Mouse (Mus musculus) intestine, embryonic 14.5 days (tissue): Measurements from ENCODE around the gene Pfkfb3. TPM values are rescaled to one million over a fixed set of nuclear protein-coding genes. Genes with fewer than 3 reads are reported as not detected.
"Not testable (repeated sequence)": the region's sequence is repeated elsewhere in the genome, so short reads cannot be mapped to it uniquely, and the experiment has no call there.

Experiments used
- ATAC-seq: fragments of 200-750 bp; cut with Nextera tagmentation; replicated peaks from 2 replicates; pipeline ENCODE4 v1.8.0; 2017; ENCODE audit warnings: low read depth, moderate number of reproducible peaks, moderate TSS enrichment, moderate library complexity; ENCODE audit not compliant: low FRiP score, low TSS enrichment
- DNase-seq: peaks from one replicate; pipeline ENCODE4 v3.0.0-alpha.2; 2018; ENCODE audit warnings: low spot score
- H3K27ac ChIP-seq: fragments of 300-500 bp; sonication (generic); 2 replicates; pipeline ENCODE4 v1.5.1; 2014; ENCODE audit warnings: low read depth, mild to moderate bottlenecking, control low read depth
- H3K27me3 ChIP-seq: fragments of 300-500 bp; sonication (generic); replicated peaks from 2 replicates; pipeline ENCODE4 v1.6.1; 2014; ENCODE audit warnings: low read length, control low read depth; ENCODE audit not compliant: control insufficient read depth, insufficient read depth
- H3K36me3 ChIP-seq: fragments of 300-500 bp; sonication (generic); 2 replicates; pipeline ENCODE4 v1.6.1; 2014; ENCODE audit warnings: low read length, control low read depth; ENCODE audit not compliant: control insufficient read depth, insufficient read depth
- H3K4me1 ChIP-seq: fragments of 300-500 bp; sonication (generic); replicated peaks from 2 replicates; pipeline ENCODE4 v1.6.1; 2014; ENCODE audit warnings: low read length, control low read depth, mixed read lengths; ENCODE audit not compliant: control insufficient read depth, insufficient read depth
- H3K4me2 ChIP-seq: fragments of 300-500 bp; sonication (generic); 2 replicates; pipeline ENCODE4 v1.6.1; 2014; ENCODE audit warnings: low read length
- H3K4me3 ChIP-seq: fragments of 300-500 bp; sonication (generic); 2 replicates; pipeline ENCODE4 v1.5.1; 2014; ENCODE audit warnings: low read depth, low read length, control low read depth, mixed read lengths
- H3K9ac ChIP-seq: fragments of 300-500 bp; sonication (generic); 2 replicates; pipeline ENCODE4 v1.6.1; 2014; ENCODE audit warnings: mild to moderate bottlenecking, low read length
- H3K9me3 ChIP-seq: fragments of 300-500 bp; sonication (generic); 2 replicates; pipeline ENCODE4 v1.6.1; 2016; ENCODE audit warnings: low read length, control low read depth; ENCODE audit not compliant: control insufficient read depth
- WGBS: fragments of 180-500 bp; shearing (Covaris S2); extraction: QIAGEN DNeasy Blood & Tissue Kit; methylation state at CpG from one replicate; pipeline ENCODE4 v1.1.7; 2014; 5-methylcytosine and 5-hydroxymethylcytosine counted together
- polyA plus RNA-seq: library from polyadenylated mRNA; unstranded; fragments of >200 nt; fragmentation: Nextera tagmentation; extraction: Ambion mirVana; gene quantifications from 2 replicates; pipeline ENCODE4 v1.2.1, GENCODE M21; 2014

The Pfkfb3 gene
- polyA plus RNA-seq, 1 experiment from 2014 or later, result 18.9 TPM

GRCm38 (mm10) chr2:11544342-11544741, 9.5 kb downstream of the Pfkfb3 start:
- H3K27ac ChIP-seq, result no peak overlapping the region

GRCm38 (mm10) chr2:11543158-11543557, 10.7 kb downstream of the Pfkfb3 start:
- no peak overlapping the region for H3K27ac ChIP-seq
- no peaks in the 10 kb centered on the region for H3K27me3 ChIP-seq
- DNase-seq (no peak), ATAC-seq (no peak)
- H3K9ac ChIP-seq, result no peak overlapping the region
- no peaks in the 10 kb centered on the region for H3K36me3 ChIP-seq
- H3K9me3 ChIP-seq, result no peaks in the 10 kb centered on the region
- 70% methylated on average over 7 of the region's 7 CpGs for WGBS
- no peaks in the 10 kb centered on the region for H3K4me1 ChIP-seq
- H3K4me2 ChIP-seq, result no peak overlapping the region
- H3K4me3 ChIP-seq, result no peak overlapping the region

More at GRCm38 (mm10) chr2:11544342-11544741, 9.5 kb downstream of the Pfkfb3 start:
- Histone ChIP-seq H3K4me3 (no peak overlapping the region), H3K36me3 (no peaks in the 10 kb centered on the region), H3K4me1 (no peaks in the 10 kb centered on the region), H3K27me3 (no peaks in the 10 kb centered on the region), H3K9me3 (no peaks in the 10 kb centered on the region), H3K9ac (no peak overlapping the region), H3K4me2 (no peak overlapping the region)
- DNase-seq (no peak), ATAC-seq (no peak)
- WGBS, result 74% methylated on average over 5 of the region's 5 CpGs

- Histone ChIP-seq H3K9me3 (no peaks in the 10 kb centered on the region), H3K27me3 (no peaks in the 10 kb centered on the region), H3K4me1 (no peaks in the 10 kb centered on the region), H3K4me3 (no peak overlapping the region), H3K4me2 (no peak overlapping the region), H3K36me3 (no peaks in the 10 kb centered on the region), H3K27ac (no peak overlapping the region), H3K9ac (no peak overlapping the region)
- WGBS, result 91% methylated on average over 1 of the region's 1 CpGs
- no peak for ATAC-seq
- peak; percentile 67 for DNase-seq
These were observed 11.2 kb downstream of the Pfkfb3 start for GRCm38 (mm10) chr2:11542640-11543039.

GRCm38 (mm10) chr2:11542121-11542520, 11.8 kb downstream of the Pfkfb3 start:
- Histone ChIP-seq H3K4me2 (no peak overlapping the region), H3K36me3 (no peaks in the 10 kb centered on the region), H3K27me3 (no peaks in the 10 kb centered on the region), H3K4me3 (no peak overlapping the region), H3K9ac (no peak overlapping the region), H3K9me3 (no peaks in the 10 kb centered on the region), H3K4me1 (no peaks in the 10 kb centered on the region), H3K27ac (no peak overlapping the region)
- 97% methylated on average over 1 of the region's 1 CpGs for WGBS
- DNase-seq (no peak), ATAC-seq (no peak)

GRCm38 (mm10) chr2:11541528-11541927, 12.3 kb downstream of the Pfkfb3 start:
- not testable (repeated sequence) for H3K4me2 ChIP-seq, H3K27ac ChIP-seq, H3K4me3 ChIP-seq, H3K9me3 ChIP-seq, H3K36me3 ChIP-seq, ATAC-seq, H3K4me1 ChIP-seq, H3K9ac ChIP-seq, DNase-seq, H3K27me3 ChIP-seq
- 50% methylated on average over 1 of the region's 1 CpGs for whole genome bisulfite sequencing

DNA sequence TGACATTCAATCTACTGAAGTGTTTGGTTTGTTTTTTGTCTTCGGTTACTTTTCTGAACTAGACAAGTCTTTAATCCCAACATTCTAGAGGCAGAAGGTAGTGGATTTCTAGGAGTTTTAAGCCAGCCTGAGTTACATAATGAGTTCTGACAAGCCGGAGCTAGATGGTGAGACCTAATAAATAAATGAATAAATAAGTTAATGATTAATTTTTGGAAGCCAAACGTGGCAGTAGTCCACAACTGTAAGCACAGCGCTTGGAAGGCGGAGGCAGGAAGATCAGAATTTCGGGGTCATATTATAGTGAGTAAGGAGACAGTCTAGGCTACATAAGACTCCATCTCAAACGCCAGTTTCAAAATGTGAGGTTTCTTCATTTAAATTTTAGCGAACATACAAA, 17.9 kb downstream of the Pfkfb3 start:
- H3K4me1 ChIP-seq, result no peaks in the 10 kb centered on the region
- no peaks in the 10 kb centered on the region for H3K9me3 ChIP-seq
- H3K36me3 ChIP-seq, result no peaks in the 10 kb centered on the region
- peak overlapping the region; percentile 51 for H3K4me3 ChIP-seq
- no peaks in the 10 kb centered on the region for H3K27me3 ChIP-seq
- no peak overlapping the region for H3K27ac ChIP-seq
- 63% methylated on average over 8 of the region's 8 CpGs for WGBS
- peak overlapping the region; percentile 78 for H3K4me2 ChIP-seq
- no peak for DNase-seq
- ATAC-seq, result 0 out of 2 replicates have a peak, but pooled peaks have one; percentile 33
- peak overlapping the region; percentile 48; the same call in 1 of the 2 replicates for H3K9ac ChIP-seq

GRCm38 (mm10) chr2:11535412-11535928, 18.4 kb downstream of the Pfkfb3 start:
- H3K27me3 ChIP-seq, result no peaks in the 10 kb centered on the region
- H3K4me3 ChIP-seq, result peak overlapping the region; percentile 51
- no peaks in the 10 kb centered on the region for H3K4me1 ChIP-seq
- peak; percentile 90 for DNase-seq
- peak overlapping the region; percentile 48 for H3K9ac ChIP-seq
- ATAC-seq, result peak; percentile 97
- no peak overlapping the region for H3K27ac ChIP-seq
- H3K9me3 ChIP-seq, result no peaks in the 10 kb centered on the region
- H3K36me3 ChIP-seq, result no peaks in the 10 kb centered on the region
- WGBS, result 1% methylated on average over 32 of the region's 32 CpGs
- H3K4me2 ChIP-seq, result peak overlapping the region; percentile 78

DNA sequence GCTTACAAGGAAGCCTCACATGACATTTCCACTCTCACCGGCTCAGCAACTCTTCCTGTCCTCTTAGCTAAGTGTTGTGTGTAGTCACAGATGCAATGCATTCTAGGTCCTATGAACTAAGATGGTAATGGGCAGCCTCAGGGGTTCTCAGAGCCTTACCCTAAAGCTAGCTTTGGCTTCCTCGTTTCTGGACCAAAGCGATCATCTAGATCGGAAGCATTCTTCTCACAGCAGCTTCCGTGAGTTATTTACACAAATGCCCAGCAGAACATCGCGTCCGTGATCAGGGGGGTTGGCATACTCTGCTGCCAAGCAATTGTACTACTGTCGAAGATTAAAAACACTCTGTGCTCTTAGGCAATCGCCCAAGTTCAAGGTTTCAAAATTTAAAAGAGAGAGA, 19.1 kb downstream of the Pfkfb3 start:
- Histone ChIP-seq H3K4me3 (peak overlapping the region; percentile 51; the same call in 1 of the 2 replicates), H3K4me1 (no peaks in the 10 kb centered on the region), H3K9me3 (no peaks in the 10 kb centered on the region), H3K9ac (peak overlapping the region; percentile 48; the same call in 1 of the 2 replicates), H3K27me3 (no peaks in the 10 kb centered on the region), H3K36me3 (no peaks in the 10 kb centered on the region), H3K27ac (no peak overlapping the region), H3K4me2 (peak overlapping the region; percentile 78)
- ATAC-seq, result no peak
- DNase-seq, result no peak
- WGBS, result 18% methylated on average over 10 of the region's 10 CpGs

- WGBS, result 76% methylated on average over 6 of the region's 6 CpGs
- Histone ChIP-seq H3K36me3 (no peaks in the 10 kb centered on the region), H3K9ac (no peak overlapping the region), H3K27me3 (no peaks in the 10 kb centered on the region), H3K4me2 (no peak overlapping the region), H3K4me3 (no peak overlapping the region), H3K9me3 (no peaks in the 10 kb centered on the region), H3K4me1 (no peaks in the 10 kb centered on the region), H3K27ac (no peak overlapping the region)
- DNase-seq (no peak), ATAC-seq (no peak)
These were observed 23.8 kb downstream of the Pfkfb3 start for GRCm38 (mm10) chr2:11530101-11530500.
